Comparison of ENCODE assay signal across 15 mouse cellular contexts in genomic region chr10:40189689-40190088, GRCm38 (mm10).
"Had no signal": no experiment of that assay in that cellular context is flagged by ENCODE, and none has a peak within 500 bp of the region (broad histone marks: within the 10 kb centered on the region; RNA-seq: fewer than 3 reads in every experiment).

No protein-coding gene starts in this region.

- ATAC-seq: midbrain, embryonic 13.5 days; midbrain, embryonic 16.5 days had no signal

- H3K9me3 ChIP-seq: liver, embryonic 13.5 days; midbrain, embryonic 13.5 days had no signal

- H3K27ac ChIP-seq: kidney, postnatal 0 days; layer of hippocampus, adult 2 months; liver, embryonic 13.5 days; macrophage; midbrain, embryonic 13.5 days; stomach, postnatal 0 days had no signal

- H3K9ac ChIP-seq: liver, embryonic 13.5 days; midbrain, embryonic 13.5 days had no signal

- H3K27me3 ChIP-seq: midbrain, embryonic 13.5 days had no signal

- H3K4me2 ChIP-seq: liver, embryonic 13.5 days; midbrain, embryonic 13.5 days had no signal

- H3K36me3 ChIP-seq: liver, embryonic 13.5 days; midbrain, embryonic 13.5 days had no signal

- DNase-seq: kidney, adult 2 months; kidney, postnatal 25 days; layer of hippocampus, adult 9-11 months; liver, embryonic 13.5 days; lung, adult 2 months; right cerebral cortex, postnatal 4 days; thymus, adult 2 months; thymus, postnatal 14 days; thymus, postnatal 4 days had no signal

- H3K4me3 ChIP-seq: layer of hippocampus, adult 2 months; liver, embryonic 13.5 days; midbrain, embryonic 13.5 days had no signal

- H3K4me1 ChIP-seq: midbrain, embryonic 13.5 days had no signal
